ENCODE assay signal across 10 mouse cellular contexts in the genomic region with DNA sequence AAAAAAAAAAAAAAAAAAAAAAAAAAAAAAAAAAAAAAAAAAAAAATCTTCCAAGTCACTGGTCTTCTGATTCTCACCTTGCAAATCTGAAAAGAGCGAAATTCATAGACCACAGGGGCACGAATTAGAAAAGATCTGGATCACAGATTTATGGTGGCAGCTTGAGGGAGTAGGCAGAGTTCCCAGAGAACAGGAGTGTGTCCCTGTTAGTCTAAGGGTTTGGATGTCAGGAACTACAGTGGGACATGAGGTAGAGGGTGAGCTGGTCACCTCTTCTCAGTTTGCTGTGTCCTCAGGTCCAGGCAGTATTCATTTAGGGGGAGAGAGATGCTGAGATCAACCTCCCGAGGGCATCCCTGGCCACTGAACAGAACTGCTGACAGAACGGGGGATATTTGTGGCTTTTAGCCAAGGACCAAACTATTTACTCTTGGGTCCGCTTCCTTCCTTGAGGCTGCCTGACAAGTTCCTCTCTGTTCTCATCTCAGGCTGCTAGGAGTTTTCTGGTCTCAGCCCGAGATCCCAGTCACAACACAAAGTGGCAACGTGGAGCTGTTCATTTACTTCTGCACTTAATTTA.
DNase-seq lines count a peak whose midpoint lies in the region; ATAC-seq and TF ChIP-seq lines count a peak whose summit lies in the region.
"Had no signal": no experiment of that assay in that cellular context is flagged by ENCODE, and none has a peak within 500 bp of the region (broad histone marks: within the 10 kb centered on the region; RNA-seq: fewer than 3 reads in every experiment).

No protein-coding gene starts in this region.

- no peak for TF ChIP-seq CTCF in midbrain, postnatal 0 days (IDR thresholded peaks at IDR 0.05)
- TF ChIP-seq CTCF in stomach, postnatal 0 days (IDR thresholded peaks at IDR 0.05; ENCODE audit: low read depth), result 0 out of 2 replicates have a peak, but pooled peaks have one; percentile 2

- no peak overlapping the region for H3K4me3 ChIP-seq in heart, embryonic 14.5 days (ENCODE audit: control insufficient read depth in 1 of 2, insufficient read depth in 1 of 2, low read depth in 1 of 2, low read length in 2 of 2)
- H3K4me3 ChIP-seq in midbrain, postnatal 0 days (ENCODE audit: low read depth, low read length), result no peak overlapping the region
- no peak overlapping the region for H3K4me3 ChIP-seq in midbrain, embryonic 14.5 days (replicated peaks; ENCODE audit: low read depth, low read length)
- no peak overlapping the region for H3K4me3 ChIP-seq in stomach, postnatal 0 days (ENCODE audit: low read depth, low read length)
- H3K4me3 ChIP-seq: limb, embryonic 15.5 days had no signal

- WGBS in heart, embryonic 14.5 days, result 35% methylated on average over 7 of the region's 7 CpGs
- WGBS in midbrain, postnatal 0 days, result 50% methylated on average over 7 of the region's 7 CpGs
- WGBS in midbrain, embryonic 14.5 days, result 58% methylated on average over 7 of the region's 7 CpGs
- WGBS in stomach, postnatal 0 days, result 39% methylated on average over 7 of the region's 7 CpGs

- no peaks in the 10 kb centered on the region for H3K27me3 ChIP-seq in heart, embryonic 14.5 days (ENCODE audit: control insufficient read depth, insufficient read depth, low read length)
- no peaks in the 10 kb centered on the region for H3K27me3 ChIP-seq in midbrain, postnatal 0 days (ENCODE audit: insufficient read depth, low read length)
- peaks cover 6% of the 10 kb centered on the region for H3K27me3 ChIP-seq in midbrain, embryonic 14.5 days (ENCODE audit: control insufficient read depth, insufficient read depth, low read length)
- H3K27me3 ChIP-seq in stomach, postnatal 0 days (ENCODE audit: control insufficient read depth, insufficient read depth, low read length), result no peaks in the 10 kb centered on the region
- H3K27me3 ChIP-seq: limb, embryonic 15.5 days had no signal

- no peak for ATAC-seq in heart, embryonic 14.5 days (ENCODE audit: insufficient number of reproducible peaks, insufficient read depth, low FRiP score, low read depth)
- no peak for ATAC-seq in midbrain, postnatal 0 days (ENCODE audit: low FRiP score)
- ATAC-seq in midbrain, embryonic 14.5 days (ENCODE audit: low FRiP score, low TSS enrichment), result no peak
- ATAC-seq in stomach, postnatal 0 days (ENCODE audit: low FRiP score, low TSS enrichment), result no peak

- H3K36me3 ChIP-seq in heart, embryonic 14.5 days (ENCODE audit: control insufficient read depth, insufficient read depth, low read length), result no peaks in the 10 kb centered on the region
- no peaks in the 10 kb centered on the region for H3K36me3 ChIP-seq in midbrain, postnatal 0 days (ENCODE audit: insufficient read depth, low read length)
- H3K36me3 ChIP-seq in midbrain, embryonic 14.5 days (ENCODE audit: control insufficient read depth, insufficient read depth, low read length), result no peaks in the 10 kb centered on the region
- H3K36me3 ChIP-seq in stomach, postnatal 0 days (ENCODE audit: control insufficient read depth, insufficient read depth, low read length), result no peaks in the 10 kb centered on the region
- H3K36me3 ChIP-seq: limb, embryonic 15.5 days had no signal

- no peaks in the 10 kb centered on the region for H3K9me3 ChIP-seq in heart, embryonic 14.5 days (ENCODE audit: control insufficient read depth, low read length)
- H3K9me3 ChIP-seq in midbrain, postnatal 0 days (ENCODE audit: low read length), result no peaks in the 10 kb centered on the region
- H3K9me3 ChIP-seq in midbrain, embryonic 14.5 days (ENCODE audit: control insufficient read depth, low read length), result no peaks in the 10 kb centered on the region
- H3K9me3 ChIP-seq in stomach, postnatal 0 days (ENCODE audit: control insufficient read depth, low read length), result no peaks in the 10 kb centered on the region
- H3K9me3 ChIP-seq: limb, embryonic 15.5 days had no signal

- intact Hi-C loops in heart, postnatal 36 days (cut with DNase I), result no loop called here

- no peak for TF ChIP-seq EP300 in stomach, postnatal 0 days (optimal IDR thresholded peaks at IDR 0.05)

- no peak for DNase-seq in heart, postnatal 36 days
- DNase-seq in midbrain, postnatal 0 days (ENCODE audit: low spot score), result peak; percentile 42
- no peak for DNase-seq in midbrain, embryonic 14.5 days
- DNase-seq in kidney, postnatal 36 days, result peak; percentile 22 to 43
- no peak for DNase-seq in stomach, postnatal 0 days (ENCODE audit: low spot score)
- no peak for DNase-seq in ovary, postnatal 36 days (ENCODE audit: low spot score)
- DNase-seq: cerebellum, postnatal 36 days had no signal

- H3K4me1 ChIP-seq in heart, embryonic 14.5 days (ENCODE audit: control insufficient read depth in 2 of 2, insufficient read depth in 2 of 2, low read length in 2 of 2), result peaks cover 46 to 66% of the 10 kb centered on the region in 2 experiments
- H3K4me1 ChIP-seq in midbrain, postnatal 0 days (ENCODE audit: insufficient read depth, low read length), result no peaks in the 10 kb centered on the region
- H3K4me1 ChIP-seq in midbrain, embryonic 14.5 days (ENCODE audit: control insufficient read depth, insufficient read depth, low read length), result peaks cover 12% of the 10 kb centered on the region
- no peaks in the 10 kb centered on the region; the same call in 1 of the 2 replicates for H3K4me1 ChIP-seq in stomach, postnatal 0 days (replicated peaks; ENCODE audit: control insufficient read depth, insufficient read depth)

- no peak overlapping the region for H3K4me2 ChIP-seq in heart, embryonic 14.5 days (ENCODE audit: low read length)
- no peak overlapping the region for H3K4me2 ChIP-seq in midbrain, postnatal 0 days (ENCODE audit: low read depth, low read length, poor library complexity, severe bottlenecking)
- no peak overlapping the region for H3K4me2 ChIP-seq in midbrain, embryonic 14.5 days (ENCODE audit: low read length)
- H3K4me2 ChIP-seq in stomach, postnatal 0 days (replicated peaks; ENCODE audit: low read depth), result no peak overlapping the region
- H3K4me2 ChIP-seq: hindbrain, embryonic 14.5 days; limb, embryonic 15.5 days had no signal

- H3K9ac ChIP-seq in heart, embryonic 14.5 days (ENCODE audit: low read length), result 0 out of 2 replicates have a peak overlapping the region, but pooled peaks have one; percentile 12
- no peak overlapping the region for H3K9ac ChIP-seq in midbrain, postnatal 0 days (replicated peaks; ENCODE audit: low read length, poor library complexity, severe bottlenecking)
- no peak overlapping the region for H3K9ac ChIP-seq in midbrain, embryonic 14.5 days (replicated peaks; ENCODE audit: low read length)
- no peak overlapping the region for H3K9ac ChIP-seq in stomach, postnatal 0 days (ENCODE audit: low read length)
- H3K9ac ChIP-seq: hindbrain, embryonic 14.5 days; limb, embryonic 15.5 days had no signal

- H3K27ac ChIP-seq in heart, embryonic 14.5 days (replicated peaks in 1 of 2; ENCODE audit: control insufficient read depth in 1 of 2, insufficient read depth in 1 of 2, low read depth in 2 of 2, low read length in 2 of 2), result peak overlapping the region in 1 of 2 experiments; percentile 50; a peak in 1 of 4 replicates
- H3K27ac ChIP-seq in midbrain, postnatal 0 days (ENCODE audit: low read depth, low read length), result no peak overlapping the region
- no peak overlapping the region for H3K27ac ChIP-seq in midbrain, embryonic 14.5 days (replicated peaks; ENCODE audit: low read depth, low read length)
- no peak overlapping the region for H3K27ac ChIP-seq in stomach, postnatal 0 days (replicated peaks)
- H3K27ac ChIP-seq: hindbrain, embryonic 14.5 days; limb, embryonic 15.5 days had no signal

Comparison
In these comparisons a context has a peak if more than half of its experiments do, and no peak if none do; other contexts are left out.
1. DNase-seq: peak in midbrain, postnatal 0 days (single experiment) and kidney, postnatal 36 days (2 of 2); none in heart, postnatal 36 days (0 of 2), midbrain, embryonic 14.5 days (single experiment), stomach, postnatal 0 days (single experiment) and ovary, postnatal 36 days (single experiment).